Mouse (Mus musculus) lung, adult 2 months (tissue): ENCODE data around the gene Tbx6.

ENCODE experiments used
- CTCF ChIP-seq: fragments of 200-500 bp; IDR thresholded peaks from 2 replicates; pipeline ENCODE4 v1.5.1; 2011; ENCODE audit warnings: mild to moderate bottlenecking, low read length, control low read depth; ENCODE audit not compliant: insufficient read depth
- POLR2A ChIP-seq: fragments of 200-500 bp; IDR thresholded peaks from 2 replicates; pipeline ENCODE4 v1.6.1; 2011; ENCODE audit warnings: low read depth, mild to moderate bottlenecking, control low read depth, low read length, borderline replicate concordance; ENCODE audit errors: extremely low read depth

- no peak for TF ChIP-seq CTCF
- TF ChIP-seq POLR2A = no peak
Measured at GRCm38 (mm10) chr7:126815726-126816222, 34.5 kb downstream of the Tbx6 start.
